Mouse (Mus musculus) left cerebral cortex, adult 8-10 months (tissue): Measurements from ENCODE around the gene Insm1. TPM values are rescaled to one million over a fixed set of nuclear protein-coding genes. Genes with fewer than 3 reads are reported as not detected.

ENCODE experiments used
- DNase-seq, 2 experiments: peaks; one replicate each; pipeline ENCODE4 v3.0.0; 2022; ENCODE audit warnings: low spot score in 2 of 2
- total RNA-seq, 4 experiments: library from RNA; stranded (reverse); gene quantifications; 2 replicates each; pipeline ENCODE4 v1.2.4; 2022

The Insm1 gene
- total RNA-seq, 4 experiments from 2014 or later = 4.7 to 5.9 (median 5.8) TPM

DNA sequence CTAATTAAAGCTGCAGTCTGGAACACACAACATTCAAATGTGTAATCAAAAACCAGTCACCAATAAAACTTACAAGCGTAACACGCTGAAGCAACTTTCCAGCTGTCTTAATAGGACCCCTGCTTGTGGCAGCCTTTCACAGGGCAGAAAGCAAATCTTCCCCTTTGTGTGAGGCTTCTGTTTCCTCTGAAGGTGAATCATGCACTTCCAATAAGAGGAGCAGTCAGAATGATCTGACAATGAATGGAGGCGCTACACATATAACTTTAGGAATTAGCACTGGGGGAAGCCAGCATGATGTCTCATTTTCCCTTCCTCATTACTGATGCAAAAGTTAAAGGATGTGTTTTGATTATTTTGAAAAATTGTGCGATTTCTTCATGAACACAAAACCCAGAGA is 39.4 kb downstream of the Insm1 start:
- no peak for DNase-seq

- no peak for DNase-seq
Measured at GRCm38 (mm10) chr2:146262215-146262614, 40.5 kb downstream of the Insm1 start.

- DNase-seq = no peak
Measured at GRCm38 (mm10) chr2:146262966-146263365, 41.2 kb downstream of the Insm1 start.

DNA sequence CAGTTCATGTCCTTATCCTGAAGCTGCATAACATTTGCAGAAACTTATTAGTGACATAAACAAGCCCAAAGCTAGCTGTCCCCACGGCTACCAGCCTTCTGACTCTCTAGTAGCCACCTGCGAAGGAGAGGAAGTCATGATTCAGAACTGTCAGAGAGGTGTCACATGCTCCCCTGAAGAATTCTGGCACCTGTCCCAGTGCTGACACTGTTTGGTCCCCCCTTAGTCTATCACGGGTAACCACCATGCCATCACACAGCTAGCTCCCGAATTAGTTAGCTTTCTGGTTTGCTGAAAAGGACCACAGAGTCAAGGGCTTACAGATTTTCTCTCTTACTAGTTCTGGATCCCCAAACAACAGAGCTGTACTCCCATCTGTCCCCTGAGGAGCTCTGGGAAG is 43.3 kb downstream of the Insm1 start:
- DNase-seq = no peak

- no peak for DNase-seq
Measured at GRCm38 (mm10) chr2:146266539-146266938, 44.8 kb downstream of the Insm1 start.
